Mouse (Mus musculus) E14TG2a.4 (cell line): Measurements from ENCODE around the gene Ap2a2.

Source experiments
- CTCF ChIP-seq: conservative IDR thresholded peaks from 2 replicates; pipeline ENCODE4 v1.5.1; 2014; ENCODE audit warnings: low read length
- NANOG ChIP-seq: IDR thresholded peaks from 2 replicates; pipeline ENCODE4 v1.6.1; 2014; ENCODE audit warnings: borderline replicate concordance, low read length, mixed read lengths
- POU5F1 ChIP-seq: IDR thresholded peaks from 2 replicates; pipeline ENCODE4 v1.6.1; 2014; ENCODE audit warnings: low read length, borderline replicate concordance

- TF ChIP-seq POU5F1 (no peak), CTCF (no peak), NANOG (no peak)
These were observed 100.2 kb downstream of the Ap2a2 start for GRCm38 (mm10) chr7:141662223-141662622.
